Mouse (Mus musculus): ENCODE data around the gene Epn2. TPM values are rescaled to one million over a fixed set of nuclear protein-coding genes. Genes with fewer than 3 reads are reported as not detected.

Gene Epn2
- polyA plus RNA-seq, 1 experiment from 2014 or later: 45.3 TPM

DNA sequence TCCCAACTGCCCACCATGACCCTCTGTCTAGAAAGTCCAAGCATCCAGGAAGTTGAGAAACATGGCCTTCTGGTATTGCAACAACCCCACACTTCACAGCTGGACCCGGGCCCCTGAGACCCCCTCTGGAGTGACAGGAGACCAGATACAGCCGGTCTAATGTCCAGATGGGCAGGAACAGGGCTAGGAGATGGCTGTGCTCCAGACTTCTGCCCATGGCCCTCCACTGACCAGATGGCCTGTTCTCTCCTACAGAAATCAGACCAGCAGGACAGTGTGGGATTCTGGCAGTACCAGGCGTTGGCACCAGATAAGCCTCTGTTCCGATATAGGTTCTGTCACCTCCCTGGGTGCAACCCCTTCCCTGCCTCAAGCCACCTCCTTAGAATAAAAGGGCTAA is 111.0 kb downstream of the Epn2 start:
- 80% methylated on average over 4 of the region's 4 CpGs for WGBS
- Histone ChIP-seq H3K9ac (no peak overlapping the region), H3K9me3 (replicated peaks) (no peaks in the 10 kb centered on the region), H3K4me3 (no peak overlapping the region), H3K27me3 (no peaks in the 10 kb centered on the region), H3K27ac (no peak overlapping the region), H3K4me2 (no peak overlapping the region), H3K4me1 (no peaks in the 10 kb centered on the region), H3K36me3 (ENCODE audit: poor library complexity, severe bottlenecking) (no peaks in the 10 kb centered on the region)
- no peak for ATAC-seq

Other genes with a start within 250 kb of the Epn2 start
- gene Slc47a2, start 236.8 kb downstream of the Epn2 start, polyA plus RNA-seq (2015; fragmentation: Nextera tagmentation; extraction: Ambion mirVana): not detected in 2 replicates
- gene Slc47a1, start 201.3 kb downstream of the Epn2 start, polyA plus RNA-seq (2015; fragmentation: Nextera tagmentation; extraction: Ambion mirVana): 0.06 TPM in 1 of 2 replicates, not detected in the other
- 10.1 and 12.2 TPM in 2 replicates for gene Rnf112, start 125.6 kb downstream of the Epn2 start, polyA plus RNA-seq (2015; fragmentation: Nextera tagmentation; extraction: Ambion mirVana)
- 56.9 and 57.1 TPM in 2 replicates for gene Mfap4, start 94.3 kb downstream of the Epn2 start, polyA plus RNA-seq (2015; fragmentation: Nextera tagmentation; extraction: Ambion mirVana)
- 91.2 and 96.8 TPM in 2 replicates for gene Mapk7, start 85.3 kb downstream of the Epn2 start, polyA plus RNA-seq (2015; fragmentation: Nextera tagmentation; extraction: Ambion mirVana)
- 43.4 and 48.2 TPM in 2 replicates for gene B9d1, start 74.5 kb downstream of the Epn2 start, polyA plus RNA-seq (2015; fragmentation: Nextera tagmentation; extraction: Ambion mirVana)
- gene Grap, start 73.6 kb upstream of the Epn2 start, polyA plus RNA-seq (2015; fragmentation: Nextera tagmentation; extraction: Ambion mirVana): 6.9 and 8.2 TPM in 2 replicates
- gene Fam83g, start 104.4 kb upstream of the Epn2 start, polyA plus RNA-seq (2015; fragmentation: Nextera tagmentation; extraction: Ambion mirVana): 0.32 and 0.33 TPM in 2 replicates
- not detected in 2 replicates for gene Slc5a10, start 141.1 kb upstream of the Epn2 start, polyA plus RNA-seq (2015; fragmentation: Nextera tagmentation; extraction: Ambion mirVana)
- 66.0 and 69.6 TPM in 2 replicates for gene Prpsap2, start 182.4 kb upstream of the Epn2 start, polyA plus RNA-seq (2015; fragmentation: Nextera tagmentation; extraction: Ambion mirVana)

Data from forebrain, embryonic 13.5 days (tissue).